ENCODE assay signal across 19 mouse cellular contexts in genomic region chr15:91299319-91299835, GRCm38 (mm10).
DNase-seq lines count a peak whose midpoint lies in the region; ATAC-seq lines count a peak whose summit lies in the region.
"Had no signal": no experiment of that assay in that cellular context is flagged by ENCODE, and none has a peak within 500 bp of the region (broad histone marks: within the 10 kb centered on the region; RNA-seq: fewer than 3 reads in every experiment).

No protein-coding gene starts in this region.

- no peaks in the 10 kb centered on the region for H3K4me1 ChIP-seq in lung, embryonic 16.5 days (replicated peaks; ENCODE audit: control insufficient read depth, insufficient read depth, low read length)
- H3K4me1 ChIP-seq: heart, embryonic 12.5 days; liver, embryonic 15.5 days had no signal

- H3K27ac ChIP-seq in lung, embryonic 16.5 days (ENCODE audit: low read length), result no peak overlapping the region; the same call in 1 of the 2 replicates
- H3K27ac ChIP-seq: forebrain, embryonic 15.5 days; hindbrain, postnatal 0 days; left cerebral cortex, adult 2 months; liver, embryonic 15.5 days had no signal

- H3K9ac ChIP-seq in lung, embryonic 16.5 days (ENCODE audit: low read length), result no peak overlapping the region
- H3K9ac ChIP-seq: forebrain, embryonic 15.5 days; heart, embryonic 12.5 days; liver, embryonic 15.5 days had no signal

- H3K27me3 ChIP-seq in lung, embryonic 16.5 days (ENCODE audit: control insufficient read depth, insufficient read depth, low read depth, low read length), result no peaks in the 10 kb centered on the region
- H3K27me3 ChIP-seq: forebrain, embryonic 15.5 days; heart, embryonic 12.5 days; liver, embryonic 15.5 days had no signal

- peak; percentile 51; the same call in 1 of the 2 replicates for ATAC-seq in lung, embryonic 16.5 days (ENCODE audit: low read depth)
- ATAC-seq: forebrain, embryonic 15.5 days; hindbrain, postnatal 0 days; intestine, postnatal 0 days had no signal

- no peaks in the 10 kb centered on the region for H3K9me3 ChIP-seq in lung, embryonic 16.5 days (ENCODE audit: control insufficient read depth, low read length)
- H3K9me3 ChIP-seq: forebrain, embryonic 15.5 days; heart, embryonic 12.5 days; liver, embryonic 15.5 days had no signal

- no peak overlapping the region for H3K4me3 ChIP-seq in lung, embryonic 16.5 days (ENCODE audit: low read length)
- H3K4me3 ChIP-seq: forebrain, embryonic 15.5 days; heart, embryonic 12.5 days; left cerebral cortex, adult 2 months; liver, embryonic 15.5 days had no signal

- 70% methylated on average over 11 of the region's 11 CpGs for WGBS in lung, embryonic 16.5 days

- H3K4me2 ChIP-seq in lung, embryonic 16.5 days (ENCODE audit: low read depth, low read length), result no peak overlapping the region
- H3K4me2 ChIP-seq: forebrain, embryonic 15.5 days; heart, embryonic 12.5 days; liver, embryonic 15.5 days; midbrain, embryonic 11.5 days had no signal

- no peaks in the 10 kb centered on the region for H3K36me3 ChIP-seq in lung, embryonic 16.5 days (ENCODE audit: control insufficient read depth, insufficient read depth, low read length)
- H3K36me3 ChIP-seq: forebrain, embryonic 15.5 days; heart, embryonic 12.5 days; liver, embryonic 15.5 days had no signal

- peak; percentile 61 for DNase-seq in gastrocnemius, adult 18-20 months (ENCODE audit: low spot score)
- no peak for DNase-seq in gastrocnemius, postnatal 4 days (ENCODE audit: low spot score in 2 of 2)
- peak; percentile 40 for DNase-seq in NIH3T3 (ENCODE audit: low read depth)
- DNase-seq in lung, postnatal 4 days, result peak; percentile 24 to 57
- no peak for DNase-seq in thymus, postnatal 14 days
- DNase-seq in layer of hippocampus, postnatal 25 days (ENCODE audit: extremely low spot score in 1 of 2, low spot score in 1 of 2), result no peak
- DNase-seq: adrenal gland, postnatal 25 days; cerebellum, adult 8-10 months; kidney, postnatal 36 days; liver; thymus, postnatal 25 days had no signal

Comparison
In these comparisons a context has a peak if more than half of its experiments do, and no peak if none do; other contexts are left out.
1. DNase-seq: peak in gastrocnemius, adult 18-20 months (single experiment), NIH3T3 (single experiment) and lung, postnatal 4 days (2 of 2); none in gastrocnemius, postnatal 4 days (0 of 2), thymus, postnatal 14 days (single experiment) and layer of hippocampus, postnatal 25 days (0 of 2).